Mouse (Mus musculus) liver, embryonic 14.5 days (tissue): ENCODE data around the gene Chpf2.

Experiments
- CTCF ChIP-seq: IDR thresholded peaks from 2 replicates; pipeline ENCODE4 v1.5.1; 2016; ENCODE audit warnings: antibody characterized with exemption, low read depth, control low read depth
- EP300 ChIP-seq: IDR thresholded peaks from 2 replicates; pipeline ENCODE4 v1.6.1; 2016; ENCODE audit warnings: antibody characterized with exemption, low read depth

- TF ChIP-seq CTCF (no peak), EP300 (no peak)
These were observed 36.0 kb downstream of the Chpf2 start for GRCm38 (mm10) chr5:24622386-24623040.
